Mouse (Mus musculus) liver, embryonic 16.5 days (tissue): ENCODE measurements around the gene Stard3nl. TPM values are rescaled to one million over a fixed set of nuclear protein-coding genes. Genes with fewer than 3 reads are reported as not detected.
A peak's percentile ranks its signal among the peaks of the same experiment; 100 is the strongest.

Experiments
- ATAC-seq: fragments of 200-750 bp; cut with Nextera tagmentation; 2 replicates; pipeline ENCODE4 v1.8.0; 2017; ENCODE audit warnings: low read depth, mild to moderate bottlenecking, moderate number of reproducible peaks, moderate library complexity
- H3K27ac ChIP-seq: fragments of 300-500 bp; sonication (generic); 2 replicates; pipeline ENCODE4 v1.5.1; 2014; ENCODE audit warnings: mild to moderate bottlenecking, low read length
- H3K27me3 ChIP-seq: fragments of 300-500 bp; sonication (generic); 2 replicates; pipeline ENCODE4 v1.6.1; 2014; ENCODE audit warnings: low read depth, low read length, mixed read lengths; ENCODE audit not compliant: control insufficient read depth, insufficient read depth
- H3K36me3 ChIP-seq: fragments of 300-500 bp; sonication (generic); 2 replicates; pipeline ENCODE4 v1.6.1; 2014; ENCODE audit warnings: mild to moderate bottlenecking; ENCODE audit not compliant: control insufficient read depth, insufficient read depth
- H3K4me1 ChIP-seq: fragments of 300-500 bp; sonication (generic); 2 replicates; pipeline ENCODE4 v1.6.1; 2014; ENCODE audit warnings: low read depth, low read length, mixed read lengths; ENCODE audit not compliant: control insufficient read depth
- H3K4me2 ChIP-seq: fragments of 300-500 bp; sonication (generic); 2 replicates; pipeline ENCODE4 v1.6.1; 2014; ENCODE audit warnings: low read depth, low read length, mixed read lengths
- H3K4me3 ChIP-seq: fragments of 300-500 bp; sonication (generic); 2 replicates; pipeline ENCODE4 v1.5.1; 2014; ENCODE audit warnings: low read depth, mild to moderate bottlenecking, low read length
- H3K9ac ChIP-seq: fragments of 300-500 bp; sonication (generic); 2 replicates; pipeline ENCODE4 v1.6.1; 2014; ENCODE audit warnings: low read depth, low read length
- H3K9me3 ChIP-seq: fragments of 300-500 bp; sonication (generic); replicated peaks from 2 replicates; pipeline ENCODE4 v1.6.1; 2016; ENCODE audit warnings: low read length; ENCODE audit not compliant: control insufficient read depth
- WGBS: fragments of 180-500 bp; shearing (Covaris S2); extraction: QIAGEN DNeasy Blood & Tissue Kit; methylation state at CpG from one replicate; pipeline ENCODE4 v1.1.7; 2014; ENCODE audit not compliant: insufficient replicate concordance; 5-methylcytosine and 5-hydroxymethylcytosine counted together
- polyA plus RNA-seq: library from polyadenylated mRNA; unstranded; fragments of >200 nt; fragmentation: Nextera tagmentation; extraction: Ambion mirVana; gene quantifications from 2 replicates; pipeline ENCODE4 v1.2.1, GENCODE M21; 2015

Stard3nl gene
- polyA plus RNA-seq, result 22.2 and 23.0 TPM in 2 replicates

DNA sequence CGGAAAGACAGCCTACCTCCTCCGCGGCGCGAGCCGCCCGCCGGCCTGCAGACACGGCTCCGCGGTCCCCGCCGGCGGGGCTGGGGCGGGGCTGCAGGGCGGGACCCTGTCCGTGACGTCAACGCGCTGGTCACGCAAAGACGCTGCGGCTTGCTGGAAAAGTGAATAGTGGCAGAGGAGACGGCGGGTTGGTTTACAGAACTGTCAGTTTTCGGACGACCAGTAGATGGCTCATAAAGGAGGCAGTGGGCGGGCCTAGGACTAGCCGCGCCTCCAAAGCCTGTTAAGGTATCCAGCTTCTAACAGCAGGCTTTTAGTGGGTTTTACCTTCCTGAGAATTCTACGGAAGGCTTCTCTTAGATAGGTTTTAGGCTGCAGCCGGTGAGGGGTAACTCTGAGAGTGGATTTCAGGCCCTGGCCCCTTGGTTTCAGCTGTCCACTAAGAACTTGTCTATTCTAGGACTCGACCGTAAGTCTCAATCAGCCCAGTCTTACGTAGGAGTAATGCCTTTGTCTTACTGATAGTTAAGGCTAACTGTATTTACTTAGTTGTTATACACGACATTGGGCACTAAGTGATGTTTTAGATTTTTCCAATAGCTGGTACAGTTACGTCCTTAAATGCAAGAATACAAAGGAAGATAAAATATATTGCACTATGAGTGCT, at the start of gene Stard3nl:
Gene Stard3nl (minus strand): TSS at position 108 of the 667 bp plus-strand sequence.
- H3K27ac ChIP-seq, result peak within 1 kb of the TSS; percentile 81
- peak within 1 kb of the TSS; percentile 82 for H3K9ac ChIP-seq
- no peaks in the 10 kb centered on the region for H3K9me3 ChIP-seq
- peaks cover 10% of the 10 kb centered on the region for H3K4me1 ChIP-seq
- peak within 1 kb of the TSS; percentile 88 for H3K4me2 ChIP-seq
- ATAC-seq, result peak; percentile 99
- under 1% methylated on average over 37 of the region's 37 CpGs for WGBS
- no peaks in the 10 kb centered on the region for H3K27me3 ChIP-seq
- H3K36me3 ChIP-seq, result no peaks in the 10 kb centered on the region
- peak within 1 kb of the TSS; percentile 80 for H3K4me3 ChIP-seq

DNA sequence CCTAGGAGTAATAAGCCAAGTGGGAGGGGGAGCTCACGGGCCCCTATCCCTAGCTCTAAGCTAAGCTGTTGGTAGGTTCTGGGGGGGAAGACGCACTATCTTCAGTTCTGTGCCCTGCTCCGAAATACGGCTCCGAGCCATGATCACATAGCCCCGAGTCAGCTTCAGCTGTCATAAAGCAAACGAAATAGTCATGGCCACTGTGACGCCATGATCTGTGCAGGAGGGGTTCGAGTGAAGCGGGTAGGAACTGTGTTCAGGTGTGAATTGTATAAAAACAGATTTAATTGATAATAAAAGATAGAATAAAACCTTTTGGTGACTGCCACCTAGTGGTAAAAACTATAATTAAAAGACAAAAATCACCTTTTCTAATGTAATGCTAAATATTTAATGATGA, 42.4 kb upstream of the Stard3nl start:
- Histone ChIP-seq H3K4me2 (no peak overlapping the region), H3K4me1 (no peaks in the 10 kb centered on the region), H3K9me3 (no peaks in the 10 kb centered on the region), H3K27me3 (no peaks in the 10 kb centered on the region), H3K27ac (no peak overlapping the region), H3K4me3 (no peak overlapping the region), H3K36me3 (no peaks in the 10 kb centered on the region), H3K9ac (no peak overlapping the region)
- WGBS, result 65% methylated on average over 10 of the region's 10 CpGs
- ATAC-seq, result no peak

- H3K4me1 ChIP-seq, result no peaks in the 10 kb centered on the region
- no peak overlapping the region for H3K9ac ChIP-seq
- H3K4me3 ChIP-seq, result no peak overlapping the region
- H3K4me2 ChIP-seq, result no peak overlapping the region
- no peaks in the 10 kb centered on the region for H3K36me3 ChIP-seq
- H3K27me3 ChIP-seq, result no peaks in the 10 kb centered on the region
- no peaks in the 10 kb centered on the region for H3K9me3 ChIP-seq
- 34% methylated on average over 4 of the region's 4 CpGs for WGBS
- H3K27ac ChIP-seq, result no peak overlapping the region
- ATAC-seq, result no peak
Observed at GRCm38 (mm10) chr13:19429812-19430370, 34.3 kb upstream of the Stard3nl start.

GRCm38 (mm10) chr13:19428076-19428475, 32.5 kb upstream of the Stard3nl start:
- WGBS, result 58% methylated on average over 5 of the region's 5 CpGs
- no peaks in the 10 kb centered on the region for H3K36me3 ChIP-seq
- ATAC-seq, result no peak
- H3K4me2 ChIP-seq, result no peak overlapping the region
- no peaks in the 10 kb centered on the region for H3K4me1 ChIP-seq
- no peak overlapping the region for H3K9ac ChIP-seq
- no peaks in the 10 kb centered on the region for H3K27me3 ChIP-seq
- H3K27ac ChIP-seq, result no peak overlapping the region
- no peaks in the 10 kb centered on the region for H3K9me3 ChIP-seq
- H3K4me3 ChIP-seq, result no peak overlapping the region

- Histone ChIP-seq H3K9ac (no peak overlapping the region), H3K4me1 (no peaks in the 10 kb centered on the region), H3K27me3 (no peaks in the 10 kb centered on the region), H3K4me3 (no peak overlapping the region), H3K27ac (no peak overlapping the region), H3K4me2 (no peak overlapping the region), H3K36me3 (no peaks in the 10 kb centered on the region), H3K9me3 (no peaks in the 10 kb centered on the region)
- WGBS, result 83% methylated on average over 4 of the region's 4 CpGs
- ATAC-seq, result no peak
Observed at GRCm38 (mm10) chr13:19424563-19424962, 29.0 kb upstream of the Stard3nl start.

GRCm38 (mm10) chr13:19422521-19422920, 26.9 kb upstream of the Stard3nl start:
- Histone ChIP-seq H3K27me3 (no peaks in the 10 kb centered on the region), H3K4me1 (no peaks in the 10 kb centered on the region), H3K9me3 (no peaks in the 10 kb centered on the region), H3K9ac (no peak overlapping the region), H3K4me3 (no peak overlapping the region), H3K27ac (no peak overlapping the region), H3K4me2 (no peak overlapping the region), H3K36me3 (no peaks in the 10 kb centered on the region)
- 55% methylated on average over 1 of the region's 1 CpGs for WGBS
- ATAC-seq, result no peak

GRCm38 (mm10) chr13:19417885-19418521, 22.4 kb upstream of the Stard3nl start:
- Histone ChIP-seq H3K27me3 (no peaks in the 10 kb centered on the region), H3K9me3 (no peaks in the 10 kb centered on the region), H3K4me1 (no peaks in the 10 kb centered on the region), H3K36me3 (no peaks in the 10 kb centered on the region), H3K27ac (no peak overlapping the region), H3K4me2 (no peak overlapping the region), H3K4me3 (no peak overlapping the region), H3K9ac (no peak overlapping the region)
- no peak for ATAC-seq
- whole genome bisulfite sequencing, result 51% methylated on average over 4 of the region's 4 CpGs

DNA sequence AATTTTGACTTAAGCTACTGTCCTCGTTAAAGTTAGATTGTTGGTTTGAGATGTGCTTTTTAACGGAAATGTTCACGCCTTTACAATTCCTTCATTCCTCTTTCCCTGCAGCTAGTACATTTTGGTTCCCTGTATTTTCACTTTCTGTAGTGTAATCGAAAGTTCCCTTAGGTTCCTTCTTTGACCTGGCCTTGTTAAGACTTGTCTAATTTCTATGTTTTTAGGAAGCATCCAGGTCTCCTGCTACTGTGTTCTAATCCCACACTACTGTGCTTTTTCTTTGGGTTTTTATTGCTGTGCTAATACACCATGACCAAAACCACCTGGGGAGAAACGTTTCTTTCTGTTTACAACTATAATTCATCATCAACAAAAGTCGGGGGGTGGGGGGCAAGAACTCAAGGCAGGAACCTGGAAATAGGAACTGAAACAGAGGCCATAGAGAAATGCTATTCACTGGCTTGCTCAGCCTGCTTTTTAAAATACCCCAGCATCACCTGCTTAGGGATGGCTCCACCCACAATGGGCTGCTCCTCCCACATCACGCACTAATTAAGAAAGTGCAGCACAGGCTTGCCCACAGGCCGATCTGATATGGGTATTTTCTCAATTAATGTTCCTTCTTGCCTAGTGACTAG, 20.4 kb upstream of the Stard3nl start:
- Histone ChIP-seq H3K27ac (no peak overlapping the region), H3K4me2 (no peak overlapping the region), H3K4me1 (no peaks in the 10 kb centered on the region), H3K27me3 (no peaks in the 10 kb centered on the region), H3K4me3 (no peak overlapping the region), H3K9me3 (no peaks in the 10 kb centered on the region), H3K36me3 (no peaks in the 10 kb centered on the region), H3K9ac (no peak overlapping the region)
- WGBS, result 50% methylated on average over 8 of the region's 8 CpGs
- no peak for ATAC-seq

GRCm38 (mm10) chr13:19415337-19415736, 19.7 kb upstream of the Stard3nl start:
- H3K4me2 ChIP-seq, result no peak overlapping the region
- no peak for ATAC-seq
- no peaks in the 10 kb centered on the region for H3K4me1 ChIP-seq
- 67% methylated on average over 1 of the region's 1 CpGs for WGBS
- no peak overlapping the region for H3K27ac ChIP-seq
- H3K9me3 ChIP-seq, result no peaks in the 10 kb centered on the region
- no peaks in the 10 kb centered on the region for H3K27me3 ChIP-seq
- H3K4me3 ChIP-seq, result no peak overlapping the region
- no peak overlapping the region for H3K9ac ChIP-seq
- H3K36me3 ChIP-seq, result no peaks in the 10 kb centered on the region
